Mouse (Mus musculus) adrenal gland, postnatal 10 days (tissue): Measurements from ENCODE around the gene Ska2. TPM values are rescaled to one million over a fixed set of nuclear protein-coding genes. Genes with fewer than 3 reads are reported as not detected.

Source experiments
- DNase-seq: peaks from one replicate; pipeline ENCODE4 v3.0.0; 2021; ENCODE audit warnings: mixed read lengths
- long read RNA-seq, 2 experiments: library from polyadenylated mRNA; stranded (forward); transcript quantifications; one replicate each; pipeline ENCODE4 v2.0.0; 2021
- total RNA-seq, 2 experiments: library from RNA; stranded (reverse); gene quantifications; 2 replicates each; pipeline ENCODE4 v1.2.3; 2021

Ska2 gene
- 10 to 100 TPM; 10.3 to 11.0 TPM for total RNA-seq
- long read RNA-seq, experiment 1, partial matches to known transcripts = 0 of 4 reads
- long read RNA-seq, experiment 1, other reads (novel, unspliced or antisense) = 2 of 4 reads
- long read RNA-seq, experiment 2, partial matches to known transcripts = 0 of 4 reads
- long read RNA-seq, experiment 2, other reads (novel, unspliced or antisense) = 1 of 4 reads

DNA sequence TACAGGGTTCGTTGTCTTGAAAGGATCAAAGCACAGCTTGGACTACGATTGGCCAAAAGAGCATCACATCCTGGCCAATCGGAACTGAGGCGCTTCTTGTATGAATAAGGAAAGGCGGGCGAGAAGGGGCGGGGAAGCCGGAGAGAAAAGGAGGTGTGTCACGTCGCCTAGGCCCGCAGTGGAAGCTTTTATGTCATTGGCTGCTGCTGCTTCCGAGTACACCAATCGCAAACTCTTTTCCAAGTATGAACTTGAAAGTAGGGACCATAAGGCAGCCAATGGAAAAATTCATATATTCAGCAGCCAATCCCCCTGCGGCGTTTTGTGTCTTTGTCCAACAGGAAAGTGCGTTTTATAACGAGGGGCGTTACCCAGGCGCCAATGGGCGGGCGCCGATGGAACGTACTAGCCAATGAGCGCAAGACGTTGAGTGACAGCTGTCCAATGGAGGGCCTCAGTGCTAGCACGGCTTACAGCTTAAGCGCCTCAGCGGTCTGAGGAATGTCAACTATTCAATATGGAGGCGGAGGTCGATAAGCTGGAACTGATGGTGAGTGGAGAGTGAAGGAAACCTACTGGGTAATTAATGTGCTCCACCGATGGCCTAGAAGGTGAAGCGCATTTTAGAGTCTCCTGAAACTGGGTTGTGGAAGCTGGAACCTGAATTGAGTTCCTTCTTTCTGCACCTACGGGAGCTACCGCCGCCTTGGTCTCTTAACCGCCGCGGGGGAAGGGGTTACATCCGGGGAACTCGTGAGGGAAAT is at the start of gene Ska2:
Gene Ska2, plus strand, starts transcription at position 480 of the 764 bp plus-strand sequence.
- peak; percentile 97 for DNase-seq

DNA sequence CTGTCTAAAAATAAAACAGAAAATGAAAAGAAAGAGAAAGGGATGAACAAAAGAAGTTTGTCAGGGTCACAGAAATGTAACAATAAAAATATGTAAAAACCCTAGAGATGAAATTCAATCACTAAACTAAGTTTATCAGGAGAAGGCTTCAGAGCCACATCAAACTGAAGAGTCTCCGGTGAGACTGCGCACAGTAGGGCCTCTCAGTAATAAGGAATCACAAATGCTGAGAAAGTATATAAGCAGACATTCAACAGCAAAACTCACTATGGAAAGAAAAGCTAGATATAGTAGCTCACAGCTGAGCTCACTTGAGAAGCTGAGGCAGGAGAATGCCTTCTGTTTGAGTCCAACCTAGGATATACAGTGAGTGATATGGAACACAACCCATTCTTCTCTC is 48.6 kb upstream of the Ska2 start:
- no peak for DNase-seq

DNA sequence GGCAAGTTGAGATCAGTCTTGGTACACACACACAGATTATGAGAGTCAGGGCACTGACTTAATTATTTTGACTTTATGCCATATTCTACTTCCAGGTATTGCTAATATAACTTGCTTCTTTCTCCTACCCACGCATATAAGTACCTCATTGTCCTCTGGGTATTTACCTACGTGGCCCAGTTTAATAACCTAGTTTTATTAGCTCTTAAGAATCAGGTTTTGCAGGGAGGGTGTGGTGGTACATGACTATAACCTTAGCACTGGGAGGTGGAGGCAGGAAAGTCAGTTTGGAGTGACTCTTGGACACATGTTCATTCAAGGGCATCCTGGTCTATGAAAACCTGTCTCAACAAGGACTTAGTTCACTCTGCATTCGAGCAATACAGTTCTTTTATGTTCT is 46.9 kb upstream of the Ska2 start:
- no peak for DNase-seq

DNA sequence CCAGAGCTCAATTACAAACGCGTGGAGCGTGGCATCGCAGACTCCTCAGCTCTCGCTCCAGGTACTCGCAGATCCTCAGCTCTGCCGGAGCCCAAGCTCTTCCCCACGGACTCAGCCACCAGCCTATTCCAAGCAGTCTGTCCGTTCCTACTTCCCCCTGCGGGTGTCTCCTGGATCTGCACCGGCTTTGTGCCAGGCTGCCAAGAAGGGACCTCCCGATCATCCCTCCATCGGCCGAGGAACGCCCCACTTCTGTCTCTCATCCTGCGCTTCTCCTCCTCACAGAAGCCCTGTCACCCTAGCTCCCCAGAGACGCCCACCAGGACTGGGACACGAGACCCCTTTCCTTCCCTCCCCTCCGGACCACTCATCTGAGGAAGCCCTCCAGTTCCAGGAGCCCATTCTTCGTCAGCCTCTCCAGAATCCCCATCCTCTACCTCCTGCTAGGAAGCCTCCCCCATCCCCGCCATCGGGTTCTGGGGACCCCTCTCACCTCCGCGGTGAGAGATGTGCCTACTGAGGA is 35.6 kb upstream of the Ska2 start:
- DNase-seq = peak; percentile 74

DNA sequence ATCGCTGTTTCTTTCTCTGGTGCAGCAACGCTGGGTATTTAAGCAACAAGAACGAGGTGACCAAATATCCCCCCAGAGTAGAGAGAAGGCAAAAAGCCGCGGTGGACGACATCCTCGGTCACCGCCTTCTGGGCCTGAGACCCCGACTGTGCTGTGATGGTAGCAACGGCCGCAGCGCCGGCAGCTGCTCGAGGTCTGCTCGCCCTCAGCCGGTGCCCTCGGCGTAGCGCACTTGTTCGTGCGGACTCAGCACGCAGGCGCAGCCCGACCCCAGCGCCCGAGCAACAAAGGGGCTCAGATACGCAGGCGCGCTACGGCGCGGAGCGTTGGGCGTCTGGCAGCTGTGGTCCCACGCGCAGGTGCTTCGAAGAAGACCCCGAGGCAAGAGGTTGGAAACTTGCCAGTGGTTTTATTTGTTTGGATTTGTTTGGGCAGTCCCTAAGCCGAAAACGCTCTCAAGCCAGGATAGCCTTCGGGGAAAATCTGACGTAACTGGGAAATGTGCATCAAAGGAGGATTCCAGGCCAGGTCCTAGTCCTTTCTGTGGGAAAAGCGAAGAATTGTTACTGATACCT is 35.1 kb upstream of the Ska2 start, which contains the start of gene Gdpd1:
Gene Gdpd1, minus strand, starts transcription at position 197 of the 575 bp plus-strand sequence.
- DNase-seq = peak; percentile 91

DNA sequence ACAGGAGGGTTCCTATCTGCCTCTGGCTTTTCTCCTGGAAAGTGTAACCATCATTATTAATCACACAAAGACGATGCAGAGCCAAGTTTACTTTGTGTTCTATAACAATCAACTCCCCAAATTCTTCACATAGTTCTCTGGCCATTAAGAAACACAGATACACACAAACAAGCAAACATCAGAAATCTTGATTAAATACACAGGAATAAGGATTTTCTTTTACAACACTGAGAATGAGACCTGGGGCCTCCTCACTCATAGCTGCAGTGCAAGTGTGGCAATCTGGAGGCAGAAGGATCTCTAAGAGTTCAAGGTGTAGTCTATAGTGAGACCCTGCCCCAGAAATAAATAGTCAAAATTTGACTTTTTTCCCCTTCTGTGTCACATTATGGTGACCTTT is 25.3 kb upstream of the Ska2 start:
- no peak for DNase-seq

DNA sequence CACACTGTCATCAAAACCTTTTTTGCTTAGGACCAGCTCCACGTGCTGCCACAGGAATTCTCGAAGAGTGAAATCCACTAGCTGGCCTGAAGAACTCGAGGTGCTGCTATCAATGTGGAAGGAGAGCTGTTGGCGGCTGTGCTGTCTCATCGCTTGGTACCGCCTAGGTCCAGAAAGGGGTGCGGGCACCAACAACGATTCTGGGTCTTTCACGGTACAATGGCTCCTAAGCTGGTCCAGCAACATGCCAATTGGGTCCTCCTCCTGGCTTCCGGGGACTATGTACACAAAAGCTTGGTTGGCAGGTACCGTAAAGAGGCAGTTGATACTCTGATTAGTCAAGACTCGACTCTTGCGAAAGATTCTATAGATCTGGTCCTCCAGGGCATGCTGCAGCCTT is 23.6 kb upstream of the Ska2 start:
- no peak for DNase-seq

DNA sequence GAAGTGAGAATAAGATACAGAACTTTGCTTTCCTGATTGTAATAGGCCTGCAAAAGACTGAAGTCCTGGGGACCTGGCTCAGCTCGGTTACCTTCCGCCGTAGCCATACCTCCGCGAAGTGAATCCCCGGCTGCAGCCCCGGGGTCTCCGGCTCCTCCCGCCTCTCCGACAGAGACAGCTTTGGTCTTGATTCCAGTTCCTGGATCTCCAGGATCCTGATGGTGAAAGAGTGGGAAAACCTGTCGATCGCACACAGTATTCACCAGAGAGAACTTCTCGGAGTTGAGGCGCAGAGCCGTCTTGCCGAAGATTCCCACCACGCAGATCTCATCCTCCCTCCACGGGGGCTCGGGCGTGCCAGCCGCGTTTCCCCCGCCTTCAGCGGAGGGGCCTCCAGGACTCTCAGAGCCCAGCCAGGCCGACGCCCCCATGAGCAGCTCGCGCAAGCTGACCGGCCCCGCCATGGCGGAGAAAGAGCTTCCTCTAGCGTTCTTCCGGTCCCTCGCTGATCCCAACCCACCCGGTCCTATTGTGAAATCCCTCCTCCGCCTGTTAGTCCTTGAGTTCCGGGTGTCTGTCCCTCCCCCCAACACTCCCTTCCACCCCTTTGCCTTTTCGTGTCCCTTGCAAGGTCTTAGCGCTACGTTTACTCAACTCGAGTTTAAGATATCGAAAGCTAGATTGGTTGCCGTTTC is 22.6 kb upstream of the Ska2 start, which contains the start of gene Smg8:
Gene Smg8, minus strand, starts transcription at position 485 of the 695 bp plus-strand sequence.
- peak; percentile 90 for DNase-seq

DNA sequence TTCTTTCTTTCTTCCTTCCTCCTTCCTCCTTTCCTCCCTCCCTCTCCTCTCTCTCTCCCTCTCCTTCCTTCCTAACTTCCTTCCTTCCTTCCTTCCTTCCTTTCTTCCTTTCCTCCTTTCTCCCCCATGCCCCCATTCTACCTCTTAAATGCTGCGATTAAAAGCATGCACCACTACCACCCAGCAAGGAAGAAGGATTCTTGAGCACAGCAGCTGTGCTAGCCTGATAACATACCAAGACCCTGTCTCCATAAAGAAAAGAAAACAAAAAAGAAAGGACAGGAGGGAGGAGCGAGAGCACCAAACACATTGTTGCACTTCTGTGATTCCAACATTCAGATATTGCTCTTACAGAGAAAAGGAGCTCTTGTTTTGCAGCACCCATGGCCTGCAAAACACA is 21.9 kb upstream of the Ska2 start:
- DNase-seq = no peak

DNA sequence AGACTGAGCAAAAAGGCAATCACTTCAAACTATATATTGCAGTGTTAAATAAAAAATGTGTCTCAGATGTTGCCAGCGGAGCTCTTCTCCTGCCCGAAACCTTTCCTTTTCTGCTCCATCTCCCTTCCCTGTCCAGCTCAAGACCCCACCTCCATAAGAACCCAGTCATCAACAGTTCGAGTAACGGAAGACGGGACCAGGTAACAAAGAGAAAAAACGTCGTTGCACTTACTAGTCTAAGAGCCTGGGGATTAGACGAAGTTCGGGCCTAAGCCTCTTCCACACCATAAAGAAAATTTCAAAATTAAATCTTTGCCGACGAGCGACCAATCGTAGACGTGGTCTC is 652 bp upstream of the Ska2 start, which contains the start of gene Prr11:
Gene Prr11, minus strand, starts transcription at position 300 of the 346 bp plus-strand sequence.
- DNase-seq = no peak

DNA sequence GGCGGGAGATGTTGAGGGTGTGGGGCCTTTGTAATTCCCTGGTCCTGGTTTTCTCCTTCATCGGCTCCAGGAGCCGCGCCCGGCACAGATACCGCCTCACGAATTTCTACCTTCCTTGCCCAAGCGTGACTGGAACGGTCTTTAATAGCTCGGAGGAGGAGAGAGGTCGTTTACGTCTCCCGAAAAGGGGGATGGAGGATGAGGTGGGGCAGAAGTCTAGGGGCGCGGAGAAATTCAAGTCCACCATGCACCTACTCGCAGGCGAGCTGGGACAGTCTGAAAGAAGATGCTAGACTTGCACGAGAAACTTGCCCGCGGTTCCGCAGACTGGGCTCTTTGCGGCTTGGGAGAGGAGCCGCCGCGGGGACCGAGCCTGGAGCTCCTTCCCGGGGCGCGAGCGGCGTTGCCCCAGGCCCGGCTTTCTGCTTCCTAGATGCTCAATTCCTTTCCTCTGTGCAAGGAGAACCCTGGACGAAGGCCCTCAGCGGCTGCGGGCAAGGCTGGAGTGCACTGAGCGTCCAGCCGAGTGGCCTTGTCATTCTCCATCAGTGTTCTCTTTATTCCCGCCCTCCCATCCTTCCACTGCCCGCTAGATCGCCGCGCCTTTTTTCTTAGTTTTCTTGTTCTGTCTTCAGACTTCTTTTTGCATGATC is 611 bp downstream of the Ska2 start:
- DNase-seq = peak; percentile 41

DNA sequence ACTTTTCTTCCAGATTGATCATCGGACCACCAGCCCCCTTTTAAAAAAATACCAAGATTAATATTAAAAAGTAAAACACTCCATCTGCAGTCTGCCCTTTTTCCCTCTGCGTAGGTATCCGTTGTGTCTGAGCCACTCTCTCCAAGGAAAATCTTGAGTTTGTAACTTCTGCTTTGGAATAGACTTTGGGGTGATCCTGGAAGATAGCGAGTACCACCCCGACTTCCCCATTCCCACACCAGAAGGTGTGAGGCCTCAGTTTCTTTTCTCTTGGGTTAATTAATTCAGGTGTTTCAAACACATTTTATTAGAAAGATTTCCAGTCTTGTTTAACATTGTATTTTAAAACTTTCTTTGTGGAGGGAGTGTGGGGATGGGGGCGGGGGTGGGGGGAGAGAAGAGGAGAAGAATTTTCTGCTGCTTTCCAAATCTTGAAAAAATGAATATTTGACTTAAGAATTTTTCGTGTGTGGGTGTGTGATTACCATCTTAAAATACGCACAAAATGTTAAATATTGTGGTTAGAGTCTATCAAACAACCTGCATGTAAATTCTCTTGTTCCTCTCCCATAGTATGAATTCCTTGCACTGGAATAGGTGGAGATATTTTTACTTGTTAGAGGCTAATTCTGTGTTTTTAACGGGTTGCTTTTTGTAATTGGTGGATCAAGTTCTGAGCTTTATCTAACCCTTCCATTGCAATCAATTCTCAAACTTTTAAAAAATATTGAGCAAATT is 1.3 kb downstream of the Ska2 start:
- DNase-seq = no peak

DNA sequence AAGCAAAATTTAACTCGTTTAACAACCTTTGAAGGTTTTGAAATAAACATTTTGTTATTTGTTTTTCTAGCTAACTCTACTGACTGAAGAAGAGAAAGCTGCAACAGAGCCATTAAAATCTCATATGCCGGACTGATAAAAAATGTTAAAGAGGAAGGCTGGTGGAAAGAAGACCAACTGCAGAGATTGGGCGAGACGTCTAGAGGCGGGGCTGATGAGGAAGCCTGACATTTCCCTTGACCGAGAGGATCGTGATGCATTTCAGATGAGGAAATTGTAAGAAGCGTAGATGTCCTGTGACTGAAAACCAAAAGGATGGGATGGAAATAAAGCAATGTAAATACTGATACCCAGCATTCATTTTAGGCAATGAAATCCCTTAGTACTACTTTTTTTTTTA is 12.8 kb downstream of the Ska2 start:
- DNase-seq = no peak

DNA sequence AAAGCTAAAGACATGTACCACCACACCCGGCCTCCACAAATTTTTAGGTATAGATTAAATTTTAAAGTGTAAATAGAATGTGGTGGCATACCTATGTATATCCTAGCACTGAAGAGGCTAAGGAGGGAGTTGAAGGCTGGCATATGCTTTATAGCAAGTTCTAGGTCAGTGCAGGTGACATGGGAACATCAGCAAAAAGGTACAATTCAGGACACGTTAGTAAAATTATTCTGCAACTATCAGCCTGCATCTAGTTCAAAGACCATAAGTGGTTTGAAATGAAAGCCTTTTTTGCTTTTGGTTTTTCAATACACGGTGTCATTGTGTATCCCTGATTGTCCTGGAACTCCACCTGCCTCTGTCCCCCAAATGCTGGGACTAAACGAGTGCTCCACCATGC is 16.5 kb downstream of the Ska2 start:
- no peak for DNase-seq

DNA sequence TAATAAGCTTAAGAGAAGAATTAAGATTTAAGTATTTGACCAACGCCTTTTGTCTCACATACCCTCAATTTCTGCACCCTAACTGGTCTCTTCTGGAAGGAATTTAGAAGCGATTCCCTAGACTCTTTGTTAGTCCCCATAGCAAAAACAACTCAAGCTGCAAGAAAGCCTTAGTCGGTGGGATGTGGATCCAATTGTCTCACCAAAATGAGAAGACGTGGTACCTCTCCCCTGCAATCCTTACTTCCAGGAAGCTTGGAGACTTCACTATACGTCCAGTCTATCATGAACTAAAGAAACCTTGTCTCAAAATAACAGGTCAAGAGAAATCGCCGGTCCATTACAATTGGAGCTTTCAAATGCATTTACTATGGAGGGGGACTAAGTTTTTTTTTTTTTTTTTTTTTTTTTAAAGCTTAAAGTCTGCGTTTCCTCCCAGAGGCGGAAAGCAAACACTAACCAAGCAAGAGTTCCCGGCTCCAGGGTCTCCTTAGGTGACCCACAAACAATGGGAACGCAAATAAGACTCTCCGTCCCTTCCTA is 17.3 kb downstream of the Ska2 start:
- peak; percentile 6 for DNase-seq

DNA sequence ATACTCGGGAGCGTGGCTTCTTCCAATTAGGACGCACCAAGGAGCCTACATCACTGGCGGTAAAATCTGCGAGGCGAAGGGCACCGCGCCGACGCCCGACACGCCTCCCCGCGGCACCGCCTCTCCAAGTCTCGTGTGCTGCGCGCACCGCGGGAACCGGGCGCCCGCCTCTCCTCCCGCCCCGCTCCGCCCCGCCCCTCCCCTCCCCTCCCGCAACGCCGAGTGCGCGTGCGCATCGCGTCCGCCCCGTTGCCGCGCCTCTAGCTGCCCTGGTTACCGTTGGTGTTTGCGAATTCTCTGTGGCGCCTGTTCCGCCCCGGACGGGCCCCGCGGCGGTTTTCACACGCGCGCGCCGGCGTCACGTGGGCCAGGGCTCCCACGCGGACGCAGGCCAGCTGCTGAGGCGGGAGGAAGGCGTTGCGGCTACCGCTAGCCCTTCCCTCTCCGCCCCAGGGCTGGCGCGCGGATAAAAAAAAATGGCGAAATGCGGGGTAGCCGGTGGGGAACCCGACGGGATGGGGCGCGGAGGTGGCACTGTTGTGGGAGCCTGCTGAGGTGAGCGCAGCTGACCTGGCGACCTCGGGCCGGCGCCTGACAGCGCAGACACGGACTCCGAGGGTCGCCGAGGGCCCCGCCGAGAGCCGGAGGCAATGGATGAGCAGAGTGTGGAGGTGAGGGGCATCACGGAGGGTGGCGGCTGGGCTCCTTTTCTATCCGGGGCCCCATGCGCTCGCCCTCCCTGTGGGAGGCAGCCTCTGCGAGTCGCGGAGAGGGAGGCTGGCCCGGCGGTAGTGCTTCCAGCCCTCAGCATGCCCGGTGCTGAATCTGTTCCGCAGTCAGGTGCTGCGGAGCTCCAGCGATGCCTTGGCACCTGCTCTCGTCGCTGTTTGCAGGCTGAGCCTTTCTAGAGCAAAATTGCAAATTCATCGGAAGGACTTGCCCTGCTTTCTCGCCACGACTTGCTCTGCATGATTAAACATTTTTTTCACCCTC is 18.1 kb downstream of the Ska2 start, which contains the start of gene Trim37:
Gene Trim37, plus strand, starts transcription at position 254 of the 993 bp plus-strand sequence.
- peak; percentile 90 for DNase-seq

DNA sequence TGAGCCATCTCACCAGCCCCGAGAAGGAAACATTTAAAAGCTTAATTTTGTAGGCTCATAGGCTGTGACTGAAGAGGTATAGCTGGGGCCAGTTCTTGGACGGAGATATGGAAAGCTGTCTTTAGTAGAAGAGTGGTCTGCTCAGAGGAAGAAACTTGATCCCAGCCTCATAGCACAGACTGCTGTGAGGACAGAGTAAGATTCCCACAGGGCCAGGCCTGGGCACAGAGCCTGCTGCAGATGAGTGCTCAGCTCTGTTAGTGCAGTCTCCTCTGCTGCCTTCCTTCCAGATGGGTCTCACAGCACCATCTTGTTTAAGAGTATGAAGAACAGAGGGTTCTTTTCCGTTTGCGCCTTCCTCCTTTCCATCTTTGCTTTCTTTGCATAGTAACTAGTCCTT is 27.2 kb downstream of the Ska2 start:
- peak; percentile 25 for DNase-seq

DNA sequence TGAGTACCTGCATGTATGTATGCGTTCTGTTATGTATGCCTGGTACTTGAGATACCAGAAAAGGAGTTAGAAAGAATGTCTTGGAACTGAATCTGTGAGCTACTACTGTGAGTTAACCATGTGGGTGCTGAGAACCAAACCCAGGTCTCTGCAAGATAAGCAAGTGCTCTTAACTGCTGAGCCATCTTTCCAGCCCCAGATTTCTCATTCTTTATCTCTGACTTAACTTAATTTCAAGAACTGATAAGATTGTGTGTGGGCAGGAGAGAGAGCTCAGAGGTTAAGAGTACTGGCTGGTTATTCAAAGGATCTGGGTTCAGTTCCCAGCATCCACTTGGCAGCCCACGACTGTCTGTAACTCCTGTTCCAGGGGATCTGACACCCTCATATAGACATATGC is 49.0 kb downstream of the Ska2 start:
- DNase-seq = no peak

DNA sequence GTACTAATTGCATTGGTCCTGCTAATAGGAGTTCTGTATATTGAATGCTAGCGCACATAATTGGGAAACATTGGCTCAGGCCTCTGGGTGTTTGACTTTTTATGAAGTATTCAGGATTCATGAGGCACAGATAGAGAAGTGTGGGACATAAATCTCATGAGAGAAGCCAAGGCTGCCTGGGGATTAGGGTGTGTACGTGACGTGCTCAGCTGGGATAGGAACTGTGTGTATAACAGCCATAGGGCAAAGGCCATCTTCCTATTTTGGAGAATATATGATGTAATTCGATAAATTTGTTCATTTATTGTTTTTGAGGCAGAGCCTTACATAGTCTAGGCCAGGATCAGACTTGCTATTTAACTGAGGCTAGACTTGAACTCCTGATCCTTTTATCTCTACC is 53.7 kb downstream of the Ska2 start:
- DNase-seq = no peak

DNA sequence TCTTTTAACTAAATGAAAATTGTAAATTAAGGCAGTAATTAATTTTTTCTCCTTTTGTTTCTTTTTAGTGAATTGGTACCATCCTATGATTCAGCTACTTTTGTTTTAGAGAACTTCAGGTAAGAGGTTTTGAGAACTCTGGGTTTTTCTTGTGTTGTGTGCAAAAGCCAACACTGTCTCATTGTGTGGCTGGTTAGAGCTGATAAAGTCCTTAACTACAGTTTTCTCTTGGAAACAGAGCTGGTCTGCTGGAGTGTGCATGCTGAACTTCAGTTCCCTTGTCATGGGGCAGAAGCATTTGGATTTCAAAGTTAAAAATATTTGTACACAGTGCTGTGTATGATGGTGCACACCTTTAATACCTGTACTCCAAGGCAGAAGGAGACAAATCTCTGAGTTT is 54.7 kb downstream of the Ska2 start:
- DNase-seq = no peak
